Comparison of ENCODE assay signal across 24 mouse cellular contexts in the genomic region with DNA sequence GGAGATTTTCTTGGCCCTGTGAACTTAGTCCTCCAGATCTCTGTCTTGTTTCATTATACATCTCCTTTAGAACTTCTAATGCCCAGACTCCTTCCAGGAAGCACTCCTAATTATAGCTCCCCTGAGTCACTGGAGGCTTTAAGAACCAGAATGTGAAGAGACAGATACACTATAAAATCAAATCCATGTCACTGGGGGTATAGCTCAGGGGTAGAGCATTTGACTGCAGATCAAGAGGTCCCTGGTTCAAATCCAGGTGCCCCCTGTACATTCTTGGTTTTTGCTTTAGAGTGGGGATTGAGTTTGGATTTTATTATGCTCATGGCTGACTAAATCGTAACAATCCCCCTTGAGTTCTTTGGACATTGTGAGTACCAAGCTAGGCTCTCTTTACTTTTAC.
"Had no signal": no experiment of that assay in that cellular context is flagged by ENCODE, and none has a peak within 500 bp of the region (broad histone marks: within the 10 kb centered on the region; RNA-seq: fewer than 3 reads in every experiment).

No protein-coding gene starts in this region.

- H3K4me2 ChIP-seq: heart, embryonic 12.5 days; hindbrain, embryonic 13.5 days; hindbrain, embryonic 15.5 days; kidney, embryonic 15.5 days; limb, embryonic 13.5 days; limb, embryonic 15.5 days; liver, embryonic 13.5 days; liver, embryonic 15.5 days had no signal

- H3K27me3 ChIP-seq: heart, embryonic 12.5 days; hindbrain, embryonic 13.5 days; hindbrain, embryonic 15.5 days; kidney, embryonic 15.5 days; limb, embryonic 13.5 days; limb, embryonic 15.5 days; liver, embryonic 13.5 days; liver, embryonic 15.5 days had no signal

- H3K27ac ChIP-seq: heart, embryonic 10.5 days; hindbrain, embryonic 13.5 days; hindbrain, embryonic 15.5 days; hindbrain, postnatal 0 days; kidney, embryonic 15.5 days; kidney, postnatal 0 days; limb, embryonic 13.5 days; limb, embryonic 15.5 days; liver, embryonic 13.5 days; liver, embryonic 15.5 days had no signal

- DNase-seq: gastrocnemius, postnatal 14 days; gastrocnemius, postnatal 36 days; heart, adult 18-20 months; heart, postnatal 10 days; kidney, adult 11 months; kidney, adult 2 months; kidney, adult 9 months; kidney, postnatal 14 days; kidney, postnatal 36 days; layer of hippocampus, adult 9-11 months; layer of hippocampus, postnatal 36 days; left cerebral cortex, postnatal 4 days; liver, embryonic 13.5 days had no signal

- H3K9ac ChIP-seq: heart, embryonic 12.5 days; hindbrain, embryonic 13.5 days; hindbrain, embryonic 15.5 days; kidney, embryonic 15.5 days; limb, embryonic 13.5 days; limb, embryonic 15.5 days; liver, embryonic 13.5 days; liver, embryonic 15.5 days had no signal

- H3K4me1 ChIP-seq: heart, embryonic 10.5 days; heart, embryonic 12.5 days; hindbrain, embryonic 13.5 days; hindbrain, embryonic 15.5 days; kidney, embryonic 15.5 days; limb, embryonic 13.5 days; limb, embryonic 15.5 days; liver, embryonic 13.5 days; liver, embryonic 15.5 days had no signal

- H3K4me3 ChIP-seq: heart, embryonic 10.5 days; heart, embryonic 12.5 days; hindbrain, embryonic 13.5 days; hindbrain, embryonic 15.5 days; kidney, embryonic 15.5 days; limb, embryonic 13.5 days; limb, embryonic 15.5 days; liver, embryonic 13.5 days; liver, embryonic 15.5 days had no signal

- H3K36me3 ChIP-seq: heart, embryonic 10.5 days; heart, embryonic 12.5 days; hindbrain, embryonic 13.5 days; hindbrain, embryonic 15.5 days; kidney, embryonic 15.5 days; limb, embryonic 13.5 days; limb, embryonic 15.5 days; liver, embryonic 13.5 days; liver, embryonic 15.5 days had no signal

- ATAC-seq: hindbrain, postnatal 0 days; intestine, embryonic 16.5 days had no signal

- H3K9me3 ChIP-seq: heart, embryonic 10.5 days; heart, embryonic 12.5 days; hindbrain, embryonic 13.5 days; hindbrain, embryonic 15.5 days; kidney, embryonic 15.5 days; limb, embryonic 13.5 days; limb, embryonic 15.5 days; liver, embryonic 13.5 days; liver, embryonic 15.5 days had no signal
